Mouse (Mus musculus) neural tube, embryonic 14.5 days (tissue): ENCODE measurements around the gene Chrdl1. TPM values are rescaled to one million over a fixed set of nuclear protein-coding genes. Genes with fewer than 3 reads are reported as not detected.

Experiments used
- ATAC-seq: fragments of 200-750 bp; cut with Nextera tagmentation; 2 replicates; pipeline ENCODE4 v1.8.0; 2017; ENCODE audit warnings: low read depth, mild to moderate bottlenecking, moderate TSS enrichment, moderate library complexity
- H3K27ac ChIP-seq: fragments of 300-500 bp; sonication (generic); 2 replicates; pipeline ENCODE4 v1.5.1; 2014; ENCODE audit warnings: low read depth, mild to moderate bottlenecking, control low read depth, low read length, moderate library complexity, mixed read lengths
- H3K27me3 ChIP-seq: fragments of 300-500 bp; sonication (generic); 2 replicates; pipeline ENCODE4 v1.6.1; 2014; ENCODE audit warnings: low read length; ENCODE audit not compliant: control insufficient read depth, insufficient read depth
- H3K36me3 ChIP-seq: fragments of 300-500 bp; sonication (generic); 2 replicates; pipeline ENCODE4 v1.6.1; 2014; ENCODE audit warnings: low read length, mixed read lengths; ENCODE audit not compliant: control insufficient read depth, insufficient read depth
- H3K4me1 ChIP-seq: fragments of 300-500 bp; sonication (generic); 2 replicates; pipeline ENCODE4 v1.6.1; 2014; ENCODE audit warnings: low read length; ENCODE audit not compliant: control insufficient read depth, insufficient read depth
- H3K4me2 ChIP-seq: fragments of 300-500 bp; sonication (generic); 2 replicates; pipeline ENCODE4 v1.6.1; 2014; ENCODE audit warnings: mild to moderate bottlenecking, low read depth, low read length, control low read depth
- H3K4me3 ChIP-seq: fragments of 300-500 bp; sonication (generic); 2 replicates; pipeline ENCODE4 v1.5.1; 2014; ENCODE audit warnings: low read depth, low read length, control low read depth, mixed read lengths
- H3K9ac ChIP-seq: fragments of 300-500 bp; sonication (generic); replicated peaks from 2 replicates; pipeline ENCODE4 v1.6.1; 2014; ENCODE audit warnings: low read depth, mild to moderate bottlenecking, control low read depth, low read length, mixed read lengths
- H3K9me3 ChIP-seq: fragments of 300-500 bp; sonication (generic); 2 replicates; pipeline ENCODE4 v1.6.1; 2016; ENCODE audit warnings: low read length; ENCODE audit not compliant: control insufficient read depth
- WGBS: fragments of 180-500 bp; shearing (Covaris S2); extraction: QIAGEN DNeasy Blood & Tissue Kit; methylation state at CpG from one replicate; pipeline ENCODE4 v1.1.7; 2014; 5-methylcytosine and 5-hydroxymethylcytosine counted together
- polyA plus RNA-seq: library from polyadenylated mRNA; unstranded; fragments of >200 nt; fragmentation: Nextera tagmentation; extraction: Ambion mirVana; gene quantifications from 2 replicates; pipeline ENCODE4 v1.2.1, GENCODE M21; 2014

The Chrdl1 gene
- polyA plus RNA-seq, 1 experiment from 2014 or later = 2.1 TPM

DNA sequence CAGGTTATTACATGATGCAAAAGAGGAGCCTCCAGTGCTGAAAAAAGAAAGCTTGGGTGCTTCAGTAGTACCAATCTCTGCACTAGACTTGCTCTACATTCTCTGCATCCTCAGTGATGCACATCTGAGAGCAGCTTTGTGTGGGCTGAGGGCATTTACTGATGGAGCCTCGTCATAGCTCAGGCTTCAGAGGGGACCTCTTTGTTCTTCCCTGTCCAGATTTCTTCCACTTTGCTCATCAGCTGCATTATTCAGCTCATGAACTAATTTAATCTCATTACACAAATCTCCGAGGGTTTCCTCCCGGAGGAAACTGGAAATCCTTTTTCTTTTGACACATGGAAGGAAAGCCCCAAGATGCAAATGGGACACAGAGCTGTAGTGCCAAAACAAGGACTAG is 56.5 kb downstream of the Chrdl1 start:
- 49% methylated on average over 3 of the region's 3 CpGs for WGBS
- Histone ChIP-seq H3K27ac (no peak overlapping the region), H3K9me3 (no peaks in the 10 kb centered on the region), H3K36me3 (no peaks in the 10 kb centered on the region), H3K9ac (no peak overlapping the region), H3K4me3 (no peak overlapping the region), H3K27me3 (no peaks in the 10 kb centered on the region), H3K4me1 (no peaks in the 10 kb centered on the region), H3K4me2 (no peak overlapping the region)
- ATAC-seq = no peak

DNA sequence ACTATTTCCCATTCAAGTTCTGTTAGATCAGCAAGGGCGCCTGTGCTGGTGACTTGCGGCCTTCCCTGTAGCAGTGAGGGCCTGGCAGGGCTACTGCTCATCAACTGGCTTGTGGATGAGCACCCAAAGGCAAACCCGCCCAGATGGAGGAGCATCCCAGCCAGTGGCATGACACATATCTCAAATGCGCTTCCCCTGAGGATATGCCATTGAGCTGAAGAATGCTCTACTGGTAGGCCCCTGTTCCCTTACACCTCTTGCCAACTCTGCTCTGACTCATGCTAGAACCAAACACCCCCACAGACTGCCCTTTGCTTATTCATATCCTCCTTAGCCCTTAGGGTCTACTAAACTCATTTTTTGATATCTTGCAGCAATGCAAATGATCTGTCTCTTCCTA is 57.4 kb downstream of the Chrdl1 start:
- H3K36me3 ChIP-seq = no peaks in the 10 kb centered on the region
- no peak overlapping the region for H3K4me2 ChIP-seq
- H3K27me3 ChIP-seq = no peaks in the 10 kb centered on the region
- no peaks in the 10 kb centered on the region for H3K9me3 ChIP-seq
- H3K4me1 ChIP-seq = no peaks in the 10 kb centered on the region
- no peak for ATAC-seq
- 92% methylated on average over 4 of the region's 4 CpGs for WGBS
- H3K27ac ChIP-seq = no peak overlapping the region
- no peak overlapping the region for H3K4me3 ChIP-seq
- no peak overlapping the region for H3K9ac ChIP-seq

GRCm38 (mm10) chrX:143335846-143336245 is 58.2 kb downstream of the Chrdl1 start:
- no peak overlapping the region for H3K9ac ChIP-seq
- no peak overlapping the region for H3K4me3 ChIP-seq
- WGBS = 58% methylated on average over 5 of the region's 5 CpGs
- no peak for ATAC-seq
- no peak overlapping the region for H3K4me2 ChIP-seq
- H3K36me3 ChIP-seq = no peaks in the 10 kb centered on the region
- no peaks in the 10 kb centered on the region for H3K27me3 ChIP-seq
- H3K4me1 ChIP-seq = no peaks in the 10 kb centered on the region
- no peaks in the 10 kb centered on the region for H3K9me3 ChIP-seq
- H3K27ac ChIP-seq = no peak overlapping the region

- whole genome bisulfite sequencing = 81% methylated on average over 3 of the region's 3 CpGs
- no peaks in the 10 kb centered on the region for H3K9me3 ChIP-seq
Observed at GRCm38 (mm10) chrX:143313166-143313565, 80.9 kb downstream of the Chrdl1 start.

DNA sequence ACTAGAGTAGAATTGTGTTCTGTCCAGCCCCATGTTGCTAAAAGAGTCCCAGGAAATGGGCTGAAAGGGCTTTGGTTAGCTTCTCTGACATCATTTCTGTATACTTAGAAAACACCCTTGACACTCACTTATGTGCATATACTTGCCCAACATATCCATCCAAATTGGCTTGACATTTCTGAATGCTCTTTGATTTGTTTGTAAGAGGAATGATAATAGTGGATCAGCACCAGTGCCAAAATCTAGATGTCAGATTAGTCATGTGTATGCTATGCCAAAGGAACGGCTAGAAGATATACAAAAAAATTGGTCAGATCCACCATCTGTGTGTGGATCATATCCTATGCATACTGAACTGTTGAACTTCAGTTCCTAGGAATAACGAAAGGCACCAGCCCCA is 99.3 kb downstream of the Chrdl1 start:
- ATAC-seq = no peak
- Histone ChIP-seq H3K36me3 (no peaks in the 10 kb centered on the region), H3K4me2 (no peak overlapping the region), H3K4me3 (no peak overlapping the region), H3K27me3 (no peaks in the 10 kb centered on the region), H3K27ac (no peak overlapping the region), H3K9me3 (no peaks in the 10 kb centered on the region), H3K4me1 (no peaks in the 10 kb centered on the region), H3K9ac (no peak overlapping the region)
- WGBS = 87% methylated on average over 2 of the region's 2 CpGs

More at GRCm38 (mm10) chrX:143313166-143313565, 80.9 kb downstream of the Chrdl1 start:
- Histone ChIP-seq H3K4me2 (no peak overlapping the region), H3K4me3 (no peak overlapping the region), H3K4me1 (no peaks in the 10 kb centered on the region), H3K27ac (no peak overlapping the region), H3K36me3 (no peaks in the 10 kb centered on the region), H3K9ac (no peak overlapping the region), H3K27me3 (no peaks in the 10 kb centered on the region)
- ATAC-seq = no peak

GRCm38 (mm10) chrX:143275202-143275601 is 118.9 kb downstream of the Chrdl1 start:
- Histone ChIP-seq H3K4me2 (no peak overlapping the region), H3K9me3 (no peaks in the 10 kb centered on the region), H3K36me3 (no peaks in the 10 kb centered on the region), H3K4me1 (no peaks in the 10 kb centered on the region), H3K27ac (no peak overlapping the region), H3K27me3 (no peaks in the 10 kb centered on the region), H3K4me3 (no peak overlapping the region), H3K9ac (no peak overlapping the region)
- WGBS = 39% methylated on average over 5 of the region's 5 CpGs
- no peak for ATAC-seq

GRCm38 (mm10) chrX:143250709-143251108 is 143.4 kb downstream of the Chrdl1 start:
- ATAC-seq = no peak
- Histone ChIP-seq H3K4me1 (no peaks in the 10 kb centered on the region), H3K27ac (no peak overlapping the region), H3K27me3 (no peaks in the 10 kb centered on the region), H3K4me3 (no peak overlapping the region), H3K36me3 (no peaks in the 10 kb centered on the region), H3K4me2 (no peak overlapping the region), H3K9ac (no peak overlapping the region), H3K9me3 (no peaks in the 10 kb centered on the region)

Other genes starting within 250 kb of the Chrdl1 start
- 246 and 300 TPM in 2 replicates for gene Pak3, start 124.3 kb upstream of the Chrdl1 start, polyA plus RNA-seq